In genomic region chr3:122290696-122291095, GRCm38 (mm10) we compare ENCODE assay signal across 9 mouse cellular contexts. TPM values are rescaled to one million over a fixed set of nuclear protein-coding genes. Genes with fewer than 3 reads are reported as not detected.
DNase-seq lines count a peak whose midpoint lies in the region; ATAC-seq and TF ChIP-seq lines count a peak whose summit lies in the region.
"Had no signal": no experiment of that assay in that cellular context is flagged by ENCODE, and none has a peak within 500 bp of the region (broad histone marks: within the 10 kb centered on the region; RNA-seq: fewer than 3 reads in every experiment).

No protein-coding gene starts in this region.

- H3K4me1 ChIP-seq in neural tube, embryonic 13.5 days (replicated peaks): peaks cover 42% of the 10 kb centered on the region
- H3K4me1 ChIP-seq in intestine, postnatal 0 days (replicated peaks; ENCODE audit: control insufficient read depth, insufficient read depth, low read length): peaks cover 8% of the 10 kb centered on the region
- peaks cover 12% of the 10 kb centered on the region; the same call in 1 of the 2 replicates for H3K4me1 ChIP-seq in forebrain, embryonic 11.5 days (replicated peaks; ENCODE audit: control insufficient read depth, insufficient read depth, low read length)

- H3K27me3 ChIP-seq in neural tube, embryonic 13.5 days: no peaks in the 10 kb centered on the region
- H3K27me3 ChIP-seq in intestine, postnatal 0 days (replicated peaks; ENCODE audit: control insufficient read depth, insufficient read depth, low read length): no peaks in the 10 kb centered on the region
- H3K27me3 ChIP-seq in splenic B cell, adult 2 months (ENCODE audit: control insufficient read depth, insufficient read depth, low read length, poor library complexity, severe bottlenecking): no peaks in the 10 kb centered on the region
- H3K27me3 ChIP-seq in forebrain, embryonic 11.5 days (ENCODE audit: control insufficient read depth, insufficient read depth, low read length): no peaks in the 10 kb centered on the region

- H3K36me3 ChIP-seq in neural tube, embryonic 13.5 days: peaks cover 4% of the 10 kb centered on the region
- H3K36me3 ChIP-seq in intestine, postnatal 0 days (ENCODE audit: control insufficient read depth, insufficient read depth): peaks cover under 1% of the 10 kb centered on the region; the same call in 1 of the 2 replicates
- no peaks in the 10 kb centered on the region; the same call in 1 of the 2 replicates for H3K36me3 ChIP-seq in splenic B cell, adult 2 months (ENCODE audit: control insufficient read depth, insufficient read depth, low read length, poor library complexity, severe bottlenecking)
- H3K36me3 ChIP-seq in forebrain, embryonic 11.5 days (ENCODE audit: control insufficient read depth, insufficient read depth, low read length): no peaks in the 10 kb centered on the region

- H3K4me3 ChIP-seq in gastrocnemius, adult 2 months: no peak overlapping the region
- H3K4me3 ChIP-seq in neural tube, embryonic 13.5 days: no peak overlapping the region
- no peak overlapping the region for H3K4me3 ChIP-seq in intestine, postnatal 0 days (ENCODE audit: low read depth, low read length)
- H3K4me3 ChIP-seq in forebrain, embryonic 11.5 days (ENCODE audit: low read depth, low read length): no peak overlapping the region
- H3K4me3 ChIP-seq: erythroblast, embryonic 14.5 days had no signal

- H3K27ac ChIP-seq in gastrocnemius, adult 2 months: peak overlapping the region; percentile 97
- no peak overlapping the region; the same call in 1 of the 2 replicates for H3K27ac ChIP-seq in neural tube, embryonic 13.5 days (replicated peaks)
- peak overlapping the region; percentile 78 for H3K27ac ChIP-seq in intestine, postnatal 0 days (ENCODE audit: low read depth, low read length)
- no peak overlapping the region for H3K27ac ChIP-seq in forebrain, embryonic 11.5 days (ENCODE audit: low read depth, low read length)

- H3K9ac ChIP-seq in neural tube, embryonic 13.5 days: peak overlapping the region; percentile 49; the same call in 1 of the 2 replicates
- 0 out of 2 replicates have a peak overlapping the region, but pooled peaks have one; percentile 23 for H3K9ac ChIP-seq in intestine, postnatal 0 days (ENCODE audit: low read depth, low read length)
- H3K9ac ChIP-seq in forebrain, embryonic 11.5 days (ENCODE audit: low read length): no peak overlapping the region

- intact Hi-C loops in gastrocnemius, adult 2 months (cut with DNase I): loop anchor here (5.0 kb wide), 1 partner anchor 43 kb away; the partner anchor contains the start of gene Gclm

- no peak for DNase-seq in gastrocnemius, adult 2 months
- no peak for DNase-seq in gastrocnemius, adult 18-20 months (ENCODE audit: low spot score)
- DNase-seq in neural tube, embryonic 10.5 days (ENCODE audit: extremely low spot score, low spot score): no peak
- peak; percentile 24 for DNase-seq in splenic B cell, adult 2 months (ENCODE audit: low read depth, low spot score)
- no peak for DNase-seq in forebrain, embryonic 11.5 days (ENCODE audit: low spot score)
- no peak for DNase-seq in cerebellum, adult 18-20 months

- no peak for ATAC-seq in neural tube, embryonic 13.5 days (ENCODE audit: low read depth)
- peak; percentile 22 for ATAC-seq in intestine, postnatal 0 days
- no peak for ATAC-seq in forebrain, embryonic 11.5 days (replicated peaks; ENCODE audit: low FRiP score)

- 79% methylated on average over 7 of the region's 7 CpGs for WGBS in neural tube, embryonic 13.5 days
- 42% methylated on average over 7 of the region's 7 CpGs for WGBS in intestine, postnatal 0 days
- WGBS in forebrain, embryonic 11.5 days: 85% methylated on average over 7 of the region's 7 CpGs

- no peaks in the 10 kb centered on the region for H3K9me3 ChIP-seq in neural tube, embryonic 13.5 days
- no peaks in the 10 kb centered on the region for H3K9me3 ChIP-seq in intestine, postnatal 0 days (ENCODE audit: control insufficient read depth)
- H3K9me3 ChIP-seq in forebrain, embryonic 11.5 days (ENCODE audit: control insufficient read depth, low read length): no peaks in the 10 kb centered on the region

- peak overlapping the region; percentile 84; the same call in 1 of the 2 replicates for H3K4me2 ChIP-seq in neural tube, embryonic 13.5 days
- H3K4me2 ChIP-seq in intestine, postnatal 0 days (replicated peaks; ENCODE audit: low read depth): no peak overlapping the region
- no peak overlapping the region for H3K4me2 ChIP-seq in forebrain, embryonic 11.5 days (ENCODE audit: low read depth, low read length, severe bottlenecking)

- TF ChIP-seq CTCF in gastrocnemius, adult 2 months (IDR thresholded peaks at IDR 0.05): no peak
- no peak for TF ChIP-seq CTCF in intestine, postnatal 0 days (IDR thresholded peaks at IDR 0.05; ENCODE audit: low read depth)

RNA-seq across cellular contexts. Expression of gene Bcar3, which starts 3.2 kb away (rescaled TPM):
- 1 to 10 TPM; 4.9 to 5.2 TPM for total RNA-seq in gastrocnemius, adult 2 months (2021)
- total RNA-seq in gastrocnemius, adult 18-20 months (2021): 1 to 10 TPM; 3.0 to 8.3 TPM
- polyA plus RNA-seq in neural tube, embryonic 13.5 days (2015; fragmentation: Nextera tagmentation; extraction: Ambion mirVana): 9.1 and 9.4 TPM in 2 replicates
- polyA plus RNA-seq in intestine, postnatal 0 days (2015; fragmentation: Nextera tagmentation; extraction: Ambion mirVana): 33.5 and 33.8 TPM in 2 replicates
- 12.5 and 14.5 TPM in 2 replicates for polyA plus RNA-seq in forebrain, embryonic 11.5 days (2014; fragmentation: Nextera tagmentation; extraction: Ambion mirVana)
- polyA plus RNA-seq: erythroblast, embryonic 14.5 days had no signal

RNA-seq across cellular contexts. Expression of gene Dnttip2, which starts 16.5 kb away (rescaled TPM):
- 10 to 100 TPM; 24.9 to 33.9 TPM for total RNA-seq in gastrocnemius, adult 2 months (2021)
- 10 to 100 TPM; 27.2 to 28.4 TPM for total RNA-seq in gastrocnemius, adult 18-20 months (2021)
- polyA plus RNA-seq in neural tube, embryonic 13.5 days (2015; fragmentation: Nextera tagmentation; extraction: Ambion mirVana): 56.6 and 61.0 TPM in 2 replicates
- polyA plus RNA-seq in intestine, postnatal 0 days (2015; fragmentation: Nextera tagmentation; extraction: Ambion mirVana): 42.4 and 44.9 TPM in 2 replicates
- polyA plus RNA-seq in forebrain, embryonic 11.5 days (2014; fragmentation: Nextera tagmentation; extraction: Ambion mirVana): 85.2 and 92.3 TPM in 2 replicates

RNA-seq across cellular contexts. Expression of gene Gclm, which starts 45.3 kb away (rescaled TPM):
- total RNA-seq in gastrocnemius, adult 2 months (2021): 10 to 100 TPM; 34.3 to 48.7 TPM
- total RNA-seq in gastrocnemius, adult 18-20 months (2021): 10 to 100 TPM; 24.6 to 31.9 TPM
- polyA plus RNA-seq in neural tube, embryonic 13.5 days (2015; fragmentation: Nextera tagmentation; extraction: Ambion mirVana): 41.2 and 48.4 TPM in 2 replicates
- 382 and 400 TPM in 2 replicates for polyA plus RNA-seq in intestine, postnatal 0 days (2015; fragmentation: Nextera tagmentation; extraction: Ambion mirVana)
- 64.6 and 72.1 TPM in 2 replicates for polyA plus RNA-seq in forebrain, embryonic 11.5 days (2014; fragmentation: Nextera tagmentation; extraction: Ambion mirVana)

Comparison
In these comparisons a context has a peak if more than half of its experiments do, and no peak if none do; other contexts are left out.
1. H3K27ac ChIP-seq: peak in gastrocnemius, adult 2 months (single experiment) and intestine, postnatal 0 days (single experiment); none in neural tube, embryonic 13.5 days (single experiment) and forebrain, embryonic 11.5 days (single experiment).